7 mouse cellular contexts compared by ENCODE assay signal in the genomic region with DNA sequence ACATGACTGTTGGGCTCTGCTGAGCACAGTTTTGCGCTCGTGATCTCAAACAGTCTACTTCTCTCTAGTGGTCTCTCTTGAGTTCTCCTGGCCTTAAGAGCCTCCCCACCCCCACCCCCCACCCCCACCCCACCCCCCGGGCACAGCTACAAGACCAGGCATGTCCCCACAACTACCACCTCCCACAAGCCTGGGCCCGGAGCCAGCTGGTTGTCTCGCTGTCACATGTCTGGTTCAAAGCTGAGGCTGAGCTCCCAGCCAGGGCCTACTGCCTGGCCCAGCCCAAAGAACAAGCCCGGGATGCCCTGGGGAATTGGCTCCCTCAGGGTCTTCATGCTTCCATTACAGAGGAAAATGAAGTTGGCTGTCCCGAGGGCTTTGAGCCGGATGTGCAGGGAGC. TPM values are rescaled to one million over a fixed set of nuclear protein-coding genes. Genes with fewer than 3 reads are reported as not detected.
A peak's percentile ranks its signal among the peaks of the same experiment; 100 is the strongest.
DNase-seq lines count a peak whose midpoint lies in the region; ATAC-seq and TF ChIP-seq lines count a peak whose summit lies in the region.

No protein-coding gene starts in this region.

- H3K27me3 ChIP-seq in liver, adult 2 months (ENCODE audit: control insufficient read depth, insufficient read depth, low read length): no peaks in the 10 kb centered on the region
- H3K27me3 ChIP-seq in liver, embryonic 11.5 days (replicated peaks; ENCODE audit: control insufficient read depth, insufficient read depth, low read length): peaks cover 22% of the 10 kb centered on the region
- H3K27me3 ChIP-seq in heart, embryonic 14.5 days (ENCODE audit: control insufficient read depth, insufficient read depth, low read length): peaks cover 19% of the 10 kb centered on the region
- H3K27me3 ChIP-seq in liver, postnatal 0 days (ENCODE audit: insufficient read depth, low read length): no peaks in the 10 kb centered on the region

- no peaks in the 10 kb centered on the region for H3K36me3 ChIP-seq in liver, adult 2 months (ENCODE audit: control insufficient read depth, insufficient read depth, low read length)
- H3K36me3 ChIP-seq in liver, embryonic 11.5 days (ENCODE audit: control insufficient read depth, insufficient read depth, low read length): no peaks in the 10 kb centered on the region
- no peaks in the 10 kb centered on the region for H3K36me3 ChIP-seq in heart, embryonic 14.5 days (ENCODE audit: control insufficient read depth, insufficient read depth, low read length)
- H3K36me3 ChIP-seq in liver, postnatal 0 days (replicated peaks; ENCODE audit: insufficient read depth, low read length): no peaks in the 10 kb centered on the region

- 27% methylated on average over 8 of the region's 8 CpGs for WGBS in liver, adult 2 months
- WGBS in liver, embryonic 11.5 days: 67% methylated on average over 7 of the region's 8 CpGs
- 26% methylated on average over 8 of the region's 8 CpGs for WGBS in heart, embryonic 14.5 days
- WGBS in liver, postnatal 0 days (ENCODE audit: insufficient replicate concordance): 50% methylated on average over 7 of the region's 8 CpGs

- DNase-seq in liver, adult 2 months (ENCODE audit: extremely low read depth, low read depth, low spot score): peak; percentile 65
- no peak for DNase-seq in liver, embryonic 11.5 days (ENCODE audit: low spot score)
- DNase-seq in liver, postnatal 0 days: peak; percentile 66

- H3K9me3 ChIP-seq in liver, embryonic 11.5 days (ENCODE audit: control insufficient read depth, low read length): no peaks in the 10 kb centered on the region
- no peaks in the 10 kb centered on the region for H3K9me3 ChIP-seq in heart, embryonic 14.5 days (ENCODE audit: control insufficient read depth, low read length)
- H3K9me3 ChIP-seq in liver, postnatal 0 days (ENCODE audit: low read length): no peaks in the 10 kb centered on the region

- H3K4me2 ChIP-seq in liver, embryonic 11.5 days: no peak overlapping the region
- peak overlapping the region; percentile 18; the same call in 1 of the 2 replicates for H3K4me2 ChIP-seq in heart, embryonic 14.5 days (ENCODE audit: low read length)
- no peak overlapping the region; the same call in 1 of the 2 replicates for H3K4me2 ChIP-seq in liver, postnatal 0 days (ENCODE audit: low read depth, low read length)

- no peak for TF ChIP-seq EP300 in liver, postnatal 0 days (IDR thresholded peaks at IDR 0.05; ENCODE audit: low read depth)

- no peak for ATAC-seq in liver, embryonic 11.5 days (replicated peaks; ENCODE audit: low FRiP score)
- ATAC-seq in heart, embryonic 14.5 days (ENCODE audit: insufficient number of reproducible peaks, insufficient read depth, low FRiP score, low read depth): peak; percentile 58
- ATAC-seq in liver, postnatal 0 days: no peak
- no peak for ATAC-seq in monocyte, adult 5-6 weeks (replicated peaks; ENCODE audit: insufficient number of reproducible peaks, low FRiP score, low TSS enrichment, poor library complexity, severe bottlenecking)
- ATAC-seq in erythroid progenitor cell, adult 5-6 weeks (replicated peaks; ENCODE audit: low FRiP score, poor library complexity, severe bottlenecking): no peak

- no peak for TF ChIP-seq POLR2A in liver, adult 2 months (IDR thresholded peaks at IDR 0.05; ENCODE audit: extremely low read depth, insufficient read depth, low read length)
- TF ChIP-seq POLR2A in bone marrow macrophage, adult 2 months (IDR thresholded peaks at IDR 0.05; ENCODE audit: borderline replicate concordance, low read depth, low read length): no peak

- no peak for TF ChIP-seq CTCF in liver, adult 2 months (IDR thresholded peaks at IDR 0.05; ENCODE audit: low read depth, low read length)
- TF ChIP-seq CTCF in bone marrow macrophage, adult 2 months (IDR thresholded peaks at IDR 0.05; ENCODE audit: low read depth, low read length): no peak
- TF ChIP-seq CTCF in liver, postnatal 0 days (IDR thresholded peaks at IDR 0.05; ENCODE audit: low read depth): no peak

- H3K4me1 ChIP-seq in liver, adult 2 months (ENCODE audit: control insufficient read depth, insufficient read depth, low read length): peaks cover 26% of the 10 kb centered on the region
- peaks cover 15% of the 10 kb centered on the region for H3K4me1 ChIP-seq in liver, embryonic 11.5 days (replicated peaks; ENCODE audit: control insufficient read depth, insufficient read depth, low read length)
- H3K4me1 ChIP-seq in bone marrow macrophage, adult 2 months (ENCODE audit: control insufficient read depth, insufficient read depth, low read length): peaks cover 46% of the 10 kb centered on the region
- peaks cover 35 to 53% of the 10 kb centered on the region in 2 experiments for H3K4me1 ChIP-seq in heart, embryonic 14.5 days (ENCODE audit: control insufficient read depth in 2 of 2, insufficient read depth in 2 of 2, low read length in 2 of 2)
- peaks cover 34% of the 10 kb centered on the region for H3K4me1 ChIP-seq in liver, postnatal 0 days (ENCODE audit: insufficient read depth)

- H3K9ac ChIP-seq in liver, adult 2 months (ENCODE audit: low read depth, low read length): peak overlapping the region; percentile 36
- no peak overlapping the region for H3K9ac ChIP-seq in liver, embryonic 11.5 days (ENCODE audit: low read depth, low read length)
- peak overlapping the region; percentile 52 for H3K9ac ChIP-seq in heart, embryonic 14.5 days (ENCODE audit: low read length)
- H3K9ac ChIP-seq in liver, postnatal 0 days (replicated peaks): peak overlapping the region; percentile 7; the same call in 1 of the 2 replicates

- no peaks in the 10 kb centered on the region for H3K79me2 ChIP-seq in liver, adult 2 months (ENCODE audit: control insufficient read depth, insufficient read depth, low read length)

- H3K4me3 ChIP-seq in liver, adult 2 months (ENCODE audit: insufficient read depth, low read depth, low read length): no peak overlapping the region
- H3K4me3 ChIP-seq in liver, embryonic 11.5 days (ENCODE audit: low read depth, low read length): no peak overlapping the region
- peak overlapping the region; percentile 47 for H3K4me3 ChIP-seq in bone marrow macrophage, adult 2 months (ENCODE audit: insufficient read depth, low read length)
- H3K4me3 ChIP-seq in heart, embryonic 14.5 days (ENCODE audit: control insufficient read depth in 1 of 2, insufficient read depth in 1 of 2, low read depth in 1 of 2, low read length in 2 of 2): no peak overlapping the region
- H3K4me3 ChIP-seq in liver, postnatal 0 days (ENCODE audit: low read depth, low read length): no peak overlapping the region

- peak overlapping the region; percentile 32 for H3K27ac ChIP-seq in liver, adult 2 months (replicated peaks; ENCODE audit: insufficient read depth, low read depth, low read length)
- H3K27ac ChIP-seq in liver, embryonic 11.5 days (ENCODE audit: low read depth, low read length): no peak overlapping the region
- H3K27ac ChIP-seq in bone marrow macrophage, adult 2 months (ENCODE audit: insufficient read depth, low read depth, low read length): peak overlapping the region; percentile 71
- H3K27ac ChIP-seq in heart, embryonic 14.5 days (replicated peaks in 1 of 2; ENCODE audit: control insufficient read depth in 1 of 2, insufficient read depth in 1 of 2, low read depth in 2 of 2, low read length in 2 of 2): peak overlapping the region; percentile 70 to 82
- peak overlapping the region; percentile 44 for H3K27ac ChIP-seq in liver, postnatal 0 days (ENCODE audit: low read depth)

RNA-seq across cellular contexts. Expression of a gene that starts 15.7 kb away (rescaled TPM):
- total RNA-seq in liver, adult 2 months (2014; rRNA removed): 3,064 and 4,344 TPM in 2 replicates
- 3,470 and 3,993 TPM in 2 replicates for polyA plus RNA-seq in liver, adult 2 months (2012; rRNA removed)
- polyA plus RNA-seq in liver, embryonic 11.5 days (2014; fragmentation: Nextera tagmentation; extraction: Ambion mirVana): 65.1 and 72.4 TPM in 2 replicates
- polyA plus RNA-seq in bone marrow macrophage, adult 2 months (2012; ENCODE audit: insufficient read depth, insufficient read length, missing spikeins): 10.3 and 12.0 TPM in 2 replicates
- polyA plus RNA-seq in heart, embryonic 14.5 days (2014; fragmentation: Nextera tagmentation; extraction: Ambion mirVana): 8.5 and 10.0 TPM in 2 replicates
- 853 and 957 TPM in 2 replicates for polyA plus RNA-seq in liver, postnatal 0 days (2015; fragmentation: Nextera tagmentation; extraction: Ambion mirVana)
- total RNA-seq in monocyte, adult 5-6 weeks (2017): 13.5 to 30.9 TPM (median 19.7 TPM) in 3 replicates
- 5.0 and 15.1 TPM in 2 replicates for total RNA-seq in erythroid progenitor cell, adult 5-6 weeks (2015; ENCODE audit: low replicate concordance)
- total RNA-seq in erythroid progenitor cell, adult 5-6 weeks (2017; ENCODE audit: low replicate concordance): 3.9 and 6.1 TPM in 2 replicates

Comparison
In these comparisons a context has a peak if more than half of its experiments do, and no peak if none do; other contexts are left out.
1. RNA of a gene that starts 15.7 kb away (polyA plus RNA-seq): 3,470 to 3,993 TPM in liver, adult 2 months and 853 to 957 TPM in liver, postnatal 0 days; 65.1 to 72.4 TPM in liver, embryonic 11.5 days, 10.3 to 12.0 TPM in bone marrow macrophage, adult 2 months and 8.5 to 10.0 TPM in heart, embryonic 14.5 days; every median in the first group is over 10 times any median in the second.